Mouse (Mus musculus) ovary, postnatal 10 days (tissue): ENCODE data around the gene Mfap4.

Source experiments
- DNase-seq: peaks from one replicate; pipeline ENCODE4 v3.0.0; 2022; ENCODE audit warnings: low spot score

Gene Mfap4

DNA sequence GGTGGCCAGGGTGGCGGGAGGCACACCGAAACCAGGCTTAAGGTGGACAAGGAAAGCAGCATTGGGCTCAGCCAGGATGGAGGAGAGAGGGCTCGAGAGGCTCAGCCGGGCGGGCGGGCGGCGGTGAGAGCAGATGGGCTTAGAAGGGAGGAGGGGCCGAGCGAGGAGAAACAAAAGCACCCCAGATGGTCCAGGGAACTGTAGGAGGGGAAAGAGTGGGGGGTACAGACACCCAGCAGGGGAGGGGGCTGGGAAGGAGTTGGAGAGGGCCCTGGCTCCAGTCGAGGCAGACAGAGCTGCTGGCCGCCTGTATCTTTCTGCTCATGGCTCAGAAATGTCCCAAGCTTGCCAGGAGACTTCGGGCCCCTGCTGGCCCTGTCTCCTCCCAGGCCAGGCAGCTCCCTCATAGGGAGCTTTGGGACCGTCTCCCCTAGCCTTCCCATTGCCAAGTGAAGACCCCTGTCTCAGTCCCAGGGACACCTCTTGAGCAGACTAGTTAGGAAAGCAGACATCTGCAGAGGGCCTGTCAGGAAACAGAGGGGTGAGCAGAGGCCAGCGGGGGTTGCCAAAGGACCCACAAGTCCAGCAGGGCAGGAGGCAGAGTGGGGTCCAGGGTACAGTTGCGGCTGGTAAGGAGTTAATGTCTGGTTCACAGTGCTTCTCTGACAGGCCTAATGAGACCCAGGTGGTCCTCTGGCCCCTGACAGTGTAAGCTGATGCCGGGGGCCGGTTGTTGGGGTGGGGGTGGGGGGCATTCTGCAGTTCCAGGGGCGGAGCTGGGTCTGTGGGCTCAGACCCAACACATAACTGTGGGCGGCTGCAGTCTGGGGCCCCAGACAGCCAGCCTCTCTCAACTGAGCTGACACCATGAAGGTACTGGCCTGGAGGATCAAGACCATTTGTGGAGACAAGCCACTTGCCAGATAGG lies at the start of gene Mfap4:
Mfap4 (plus strand) TSS at position 819 of the 928 bp plus-strand sequence.
- DNase-seq: no peak

DNA sequence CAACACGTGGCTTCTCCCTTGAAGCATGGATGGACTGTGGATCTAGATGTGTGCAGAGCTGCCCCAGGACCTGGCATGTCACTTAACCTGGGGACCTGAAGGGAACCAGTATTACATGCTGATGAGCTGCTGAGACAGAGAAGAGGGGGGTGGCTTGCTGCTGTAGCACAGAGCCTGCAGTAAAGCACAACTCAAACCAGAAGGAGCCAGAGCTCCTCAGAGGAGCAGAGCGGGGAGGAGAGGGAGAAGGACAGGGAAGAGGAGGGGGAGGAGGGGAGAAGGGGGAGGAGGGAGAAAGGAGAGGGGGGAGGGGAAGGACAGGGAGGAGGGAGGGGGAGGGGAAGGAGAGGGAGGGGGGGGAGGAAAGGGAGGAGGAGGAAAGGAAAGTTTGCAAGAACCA lies 48.9 kb upstream of the Mfap4 start:
- no peak for DNase-seq

DNA sequence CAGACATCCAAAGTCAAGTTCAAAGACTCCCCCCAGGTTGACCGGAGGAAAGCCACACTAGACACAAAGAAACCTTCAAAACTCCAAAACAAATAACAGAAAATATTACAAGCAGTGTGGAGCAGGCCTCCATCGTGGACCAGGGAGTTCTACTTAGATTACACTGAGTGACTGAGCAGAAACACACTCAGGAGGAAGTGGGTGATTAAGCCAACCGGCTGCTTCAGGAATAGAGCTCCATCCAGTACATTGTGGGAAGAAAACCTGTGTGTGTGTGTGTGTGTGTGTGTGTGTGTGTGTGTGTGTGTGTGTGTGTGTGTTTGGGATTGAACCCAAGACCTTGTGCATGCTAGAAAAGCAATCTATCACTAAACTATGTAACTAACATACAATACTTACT lies 46.1 kb upstream of the Mfap4 start:
- no peak for DNase-seq

DNA sequence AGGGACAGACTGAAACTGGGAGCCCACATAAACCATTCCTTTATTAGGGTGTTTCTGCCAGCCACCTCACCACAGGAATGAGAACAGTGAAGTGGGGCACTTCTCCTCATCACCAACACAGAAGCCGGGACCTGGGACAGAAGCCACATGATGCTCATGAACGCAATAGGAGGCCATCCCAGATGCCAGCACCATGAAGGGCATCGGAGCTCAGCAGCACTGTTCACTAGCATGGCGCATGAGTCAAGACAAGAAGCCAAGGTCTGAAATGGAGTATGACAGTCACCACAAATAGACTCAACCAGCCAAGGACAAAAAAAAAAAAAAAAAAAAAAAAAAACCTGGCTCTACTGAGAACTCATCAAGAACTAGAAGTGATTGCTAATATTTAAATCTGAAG lies 44.8 kb upstream of the Mfap4 start:
- no peak for DNase-seq

DNA sequence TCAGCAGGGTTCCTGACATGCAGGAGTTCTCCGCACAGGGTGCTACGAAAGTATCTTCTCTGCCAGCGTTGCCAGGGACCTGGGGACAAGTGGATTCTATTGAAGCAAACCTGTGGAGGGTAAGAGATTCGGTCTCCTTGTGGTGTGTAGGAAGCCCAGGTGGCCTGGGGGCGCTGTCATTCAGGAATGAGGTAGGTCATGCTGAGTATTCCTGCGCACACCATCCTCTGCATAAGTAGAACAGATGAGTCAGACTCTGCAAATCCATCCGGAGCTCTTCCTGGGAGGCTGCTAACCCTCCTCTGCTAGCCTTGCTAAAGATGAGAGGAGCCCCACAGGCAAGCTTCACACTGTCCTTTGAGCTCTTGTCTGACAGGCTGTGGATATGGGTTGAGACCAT lies 43.6 kb upstream of the Mfap4 start:
- DNase-seq: no peak

DNA sequence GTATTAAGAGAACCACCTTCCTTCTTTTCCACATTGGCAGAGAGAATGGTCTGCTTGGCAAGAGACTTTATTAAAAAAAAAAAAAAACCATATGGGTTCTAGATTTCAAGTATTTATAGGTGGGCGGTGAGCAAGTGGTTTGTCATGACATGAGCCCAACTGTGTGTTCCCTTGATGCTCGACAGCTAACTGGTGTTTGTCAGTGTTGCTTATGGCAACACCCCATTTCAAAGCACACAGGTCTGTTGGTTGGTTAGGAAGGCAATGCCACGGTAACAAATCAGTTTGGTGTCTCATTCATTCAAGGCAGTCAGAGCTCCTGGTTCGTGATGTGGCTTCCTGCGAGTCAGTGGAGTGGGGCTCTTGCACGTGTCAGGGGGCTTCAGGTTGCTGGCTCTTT lies 41.4 kb upstream of the Mfap4 start:
- DNase-seq: no peak

DNA sequence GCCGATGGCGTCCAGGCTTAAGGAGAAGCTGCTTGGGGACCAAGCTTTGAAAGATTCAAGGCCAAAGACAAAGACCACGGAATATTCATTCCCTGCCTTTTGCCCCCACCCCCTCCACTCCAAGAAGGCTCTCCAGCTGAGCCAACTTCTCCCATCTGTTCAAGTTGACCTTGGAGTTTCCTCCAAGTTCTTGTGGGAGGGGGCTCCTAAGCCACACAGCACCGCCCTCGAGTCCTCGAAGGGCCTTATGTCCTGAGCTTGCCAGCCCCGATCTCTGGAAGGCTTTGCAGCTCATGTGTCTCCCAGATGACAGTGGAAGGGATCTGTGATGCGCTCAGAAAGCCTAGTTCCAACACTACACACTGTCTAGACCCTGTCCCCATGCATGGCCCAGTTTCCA lies 37.9 kb upstream of the Mfap4 start:
- no peak for DNase-seq

DNA sequence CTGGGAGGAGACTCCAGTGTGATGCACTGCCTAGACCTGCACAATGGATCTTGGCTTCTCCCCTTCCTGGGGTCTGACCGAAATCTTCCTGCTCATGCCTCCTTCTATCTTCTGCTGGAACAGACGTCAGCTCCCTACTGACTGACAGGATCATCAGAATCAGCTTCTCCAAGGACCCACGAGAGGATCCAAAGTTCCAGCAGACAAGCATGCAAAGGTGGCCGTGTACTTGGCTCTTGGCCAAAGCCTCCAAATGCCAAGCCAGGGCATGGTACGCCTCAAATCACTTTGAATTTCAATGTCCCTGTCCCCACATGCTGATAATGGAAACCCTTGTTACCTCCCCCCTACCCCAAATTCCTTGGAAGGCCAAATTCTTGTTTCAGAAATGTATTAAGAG lies 37.2 kb upstream of the Mfap4 start:
- no peak for DNase-seq

DNA sequence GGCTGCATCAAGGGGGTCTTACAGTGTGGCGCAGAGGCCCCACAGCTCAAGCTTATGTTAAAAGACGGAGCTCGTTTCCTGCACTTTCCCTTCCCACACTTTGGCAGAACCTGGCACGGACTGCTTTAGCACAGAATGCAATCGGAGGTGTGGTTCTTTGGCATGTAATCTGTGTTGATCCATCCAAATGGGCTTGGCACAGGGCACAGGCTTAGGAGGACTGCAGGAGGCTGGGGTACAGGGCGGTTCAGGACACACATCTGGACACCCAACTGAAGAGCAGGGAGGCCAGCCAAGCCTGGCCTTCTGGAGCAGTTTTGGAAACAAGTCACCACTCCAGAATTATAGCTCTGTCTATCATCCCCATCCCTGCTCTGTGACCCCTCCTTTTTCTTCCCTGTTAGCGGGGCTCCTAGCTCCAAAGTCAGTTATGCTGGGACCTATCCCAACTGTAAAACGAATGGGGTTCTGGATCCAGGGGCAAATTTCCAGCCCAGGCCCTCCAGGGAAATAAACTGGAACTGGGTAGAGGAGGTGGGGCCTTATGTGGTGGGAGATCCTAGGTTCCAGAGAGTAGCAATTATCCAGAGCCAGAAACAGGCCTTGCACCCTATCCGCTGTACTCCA lies 36.5 kb upstream of the Mfap4 start:
- no peak for DNase-seq

DNA sequence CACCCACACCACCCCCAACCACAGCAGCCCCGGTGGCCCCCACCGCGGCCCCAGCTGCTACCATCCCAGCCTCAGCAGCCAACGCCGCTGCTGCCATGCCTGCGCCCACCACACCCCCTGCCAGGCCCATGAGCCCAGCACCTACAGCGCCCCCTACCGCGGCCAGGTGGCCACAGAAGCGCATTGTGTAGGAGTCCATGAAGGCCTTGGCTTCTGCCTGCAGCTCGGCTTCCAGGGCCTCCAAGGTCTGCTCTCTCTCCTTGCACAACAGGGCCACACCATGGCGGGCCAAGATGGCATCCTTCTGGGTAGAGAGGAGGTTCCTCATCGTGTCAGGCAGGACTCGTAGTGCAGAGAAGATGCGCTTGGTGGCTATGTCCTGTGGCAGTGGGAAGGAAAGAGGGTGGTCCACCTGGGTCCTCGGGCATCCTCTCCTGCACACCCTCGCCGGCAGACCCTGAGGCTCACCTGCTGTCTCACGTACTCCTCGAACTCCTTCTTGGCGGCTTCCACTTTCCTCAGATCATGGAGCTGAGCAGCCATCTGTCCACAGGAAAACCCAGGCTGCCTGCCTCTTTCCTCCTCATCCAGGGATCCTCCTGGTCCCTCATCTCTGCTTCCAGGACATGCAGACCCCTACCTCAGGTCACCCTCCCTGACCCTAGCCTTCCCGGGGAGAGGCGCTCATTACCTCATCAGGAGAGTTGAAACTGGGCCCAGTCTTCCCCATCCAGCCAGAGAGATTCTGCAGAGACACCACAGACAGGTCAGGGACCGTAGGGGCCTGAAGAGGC lies 35.5 kb upstream of the Mfap4 start:
- no peak for DNase-seq

DNA sequence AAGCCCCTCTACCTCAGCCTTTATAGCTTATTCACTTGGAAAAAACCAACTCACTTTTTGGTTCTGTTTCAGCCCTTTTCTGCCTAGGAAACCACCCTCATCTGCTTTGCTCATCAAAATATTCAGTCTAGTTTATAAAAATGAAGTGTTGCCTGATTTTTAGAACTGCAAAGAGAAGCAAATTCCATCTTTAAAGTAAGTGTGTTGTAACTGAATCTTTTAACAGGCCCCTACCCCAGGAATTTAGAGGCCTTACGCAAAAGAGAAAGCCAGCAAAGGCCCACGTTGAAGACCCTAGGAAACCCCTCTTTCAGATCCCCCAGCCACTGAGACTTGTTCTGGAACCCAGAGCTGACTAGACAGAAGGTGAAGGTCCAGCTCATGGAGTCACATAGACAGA lies 21.2 kb upstream of the Mfap4 start:
- no peak for DNase-seq

DNA sequence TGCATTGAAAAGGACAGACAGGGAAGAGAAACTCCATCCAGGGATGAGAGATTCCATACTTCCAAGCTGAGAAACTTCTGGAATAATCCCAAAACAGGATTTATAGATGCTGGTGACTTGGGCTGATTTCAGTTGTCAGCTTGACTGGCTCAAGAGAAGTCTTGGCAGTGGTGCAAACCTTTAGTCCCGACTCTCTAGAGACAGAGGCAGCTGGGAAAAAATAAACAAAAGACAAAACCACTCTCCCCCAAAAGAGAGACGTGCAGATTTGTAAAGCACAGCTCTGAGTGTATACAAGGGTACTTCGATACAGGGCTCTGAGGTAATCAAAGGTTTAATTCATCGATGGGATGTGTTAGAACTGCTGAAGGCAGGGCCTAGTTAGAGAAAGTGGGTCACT lies 19.8 kb upstream of the Mfap4 start:
- no peak for DNase-seq

DNA sequence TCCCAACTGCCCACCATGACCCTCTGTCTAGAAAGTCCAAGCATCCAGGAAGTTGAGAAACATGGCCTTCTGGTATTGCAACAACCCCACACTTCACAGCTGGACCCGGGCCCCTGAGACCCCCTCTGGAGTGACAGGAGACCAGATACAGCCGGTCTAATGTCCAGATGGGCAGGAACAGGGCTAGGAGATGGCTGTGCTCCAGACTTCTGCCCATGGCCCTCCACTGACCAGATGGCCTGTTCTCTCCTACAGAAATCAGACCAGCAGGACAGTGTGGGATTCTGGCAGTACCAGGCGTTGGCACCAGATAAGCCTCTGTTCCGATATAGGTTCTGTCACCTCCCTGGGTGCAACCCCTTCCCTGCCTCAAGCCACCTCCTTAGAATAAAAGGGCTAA lies 16.7 kb upstream of the Mfap4 start:
- DNase-seq: no peak

DNA sequence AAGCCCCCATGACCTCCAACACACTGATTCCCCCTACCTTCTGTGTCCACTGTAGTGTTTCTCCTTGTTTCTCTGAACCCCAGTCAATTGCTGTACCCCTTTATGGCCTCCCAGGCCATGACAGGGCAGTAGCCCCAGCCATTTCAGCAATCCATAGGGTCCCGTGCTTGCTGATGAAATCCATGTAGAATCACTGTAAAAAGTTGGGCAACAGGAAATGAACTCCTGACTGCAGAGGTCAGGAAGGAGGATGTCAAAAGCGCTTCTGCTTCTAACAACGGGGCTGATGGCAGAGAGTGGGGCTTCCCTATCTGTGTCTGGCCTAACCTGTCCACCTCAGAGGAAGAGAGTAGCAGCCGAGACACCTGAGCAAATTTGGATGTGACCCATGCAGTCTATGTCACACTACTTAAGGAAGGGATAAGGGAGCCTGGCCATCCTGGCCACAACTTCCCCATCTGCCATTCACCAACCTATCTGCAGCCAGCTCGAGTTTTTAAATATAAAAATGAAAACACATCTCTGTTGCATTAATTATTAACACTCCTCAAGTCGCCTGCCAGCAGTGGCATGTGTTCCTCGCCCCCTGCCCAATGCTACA lies 15.8 kb upstream of the Mfap4 start:
- no peak for DNase-seq

DNA sequence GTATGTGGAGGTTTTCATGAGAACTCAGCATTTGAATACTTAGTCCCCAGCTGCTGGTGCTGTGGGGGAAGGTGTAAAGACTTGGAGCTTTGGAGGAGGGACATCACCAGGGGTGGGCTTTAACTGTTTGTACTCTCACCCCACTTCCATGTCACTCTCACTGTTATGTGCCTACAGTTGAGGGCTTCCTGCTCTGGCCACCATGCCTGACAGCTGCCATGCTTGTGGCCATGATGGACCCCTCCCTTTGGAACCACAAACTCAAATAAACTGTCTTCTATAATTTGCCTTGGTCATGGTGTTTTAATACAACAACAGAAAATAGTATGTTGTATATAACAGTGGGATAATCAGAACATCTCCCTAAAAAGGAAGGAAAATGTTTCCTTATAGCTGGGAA lies 14.4 kb upstream of the Mfap4 start:
- no peak for DNase-seq

DNA sequence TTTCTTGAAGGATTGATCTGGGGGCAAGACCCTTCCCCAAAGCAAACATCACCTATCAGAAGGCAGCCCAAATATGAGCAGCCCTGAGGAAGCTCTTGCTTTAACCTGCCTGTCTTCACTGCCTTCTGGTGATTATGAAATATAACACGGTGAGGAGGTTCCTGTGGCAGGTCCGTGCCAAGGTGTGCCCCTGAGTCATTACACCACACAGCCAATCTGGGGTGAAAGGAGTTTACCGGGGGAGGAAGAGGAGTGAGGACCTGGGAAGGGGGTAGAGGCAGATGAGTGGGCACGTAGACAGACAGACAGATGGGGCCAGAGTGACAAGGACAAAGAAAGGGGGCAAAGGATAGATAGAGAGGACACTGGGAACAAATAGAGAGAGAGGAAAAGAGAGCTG lies 11.6 kb upstream of the Mfap4 start:
- DNase-seq: no peak

DNA sequence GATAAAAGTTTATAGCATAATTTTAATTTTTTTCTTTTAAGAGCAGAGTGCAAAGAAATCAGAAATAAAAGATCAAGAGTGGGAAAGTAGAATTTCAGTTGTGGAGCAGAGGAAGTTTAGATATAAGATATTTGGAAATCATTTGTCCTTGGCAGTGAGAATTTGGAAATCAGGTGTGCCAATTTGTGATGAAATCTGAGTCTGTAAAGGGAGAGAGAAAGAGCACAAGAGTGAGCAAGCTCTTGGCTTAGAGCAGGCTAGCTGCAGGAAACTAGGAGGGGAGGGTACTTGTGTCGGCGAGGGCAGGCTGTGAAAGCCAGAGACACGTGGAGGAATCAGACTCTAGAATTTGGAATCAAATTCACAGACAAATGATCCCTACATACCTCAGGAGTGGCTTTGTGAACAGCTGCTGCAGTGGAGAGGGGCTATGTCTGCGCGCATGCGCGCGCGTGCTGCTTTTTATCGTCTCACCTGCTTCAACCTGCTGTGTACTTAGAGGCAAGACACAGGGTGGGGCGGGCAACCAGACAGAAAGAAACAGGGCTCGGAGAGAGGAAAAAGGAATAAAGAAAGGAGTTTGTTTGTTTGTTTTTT lies 8.3 kb upstream of the Mfap4 start:
- DNase-seq: no peak

DNA sequence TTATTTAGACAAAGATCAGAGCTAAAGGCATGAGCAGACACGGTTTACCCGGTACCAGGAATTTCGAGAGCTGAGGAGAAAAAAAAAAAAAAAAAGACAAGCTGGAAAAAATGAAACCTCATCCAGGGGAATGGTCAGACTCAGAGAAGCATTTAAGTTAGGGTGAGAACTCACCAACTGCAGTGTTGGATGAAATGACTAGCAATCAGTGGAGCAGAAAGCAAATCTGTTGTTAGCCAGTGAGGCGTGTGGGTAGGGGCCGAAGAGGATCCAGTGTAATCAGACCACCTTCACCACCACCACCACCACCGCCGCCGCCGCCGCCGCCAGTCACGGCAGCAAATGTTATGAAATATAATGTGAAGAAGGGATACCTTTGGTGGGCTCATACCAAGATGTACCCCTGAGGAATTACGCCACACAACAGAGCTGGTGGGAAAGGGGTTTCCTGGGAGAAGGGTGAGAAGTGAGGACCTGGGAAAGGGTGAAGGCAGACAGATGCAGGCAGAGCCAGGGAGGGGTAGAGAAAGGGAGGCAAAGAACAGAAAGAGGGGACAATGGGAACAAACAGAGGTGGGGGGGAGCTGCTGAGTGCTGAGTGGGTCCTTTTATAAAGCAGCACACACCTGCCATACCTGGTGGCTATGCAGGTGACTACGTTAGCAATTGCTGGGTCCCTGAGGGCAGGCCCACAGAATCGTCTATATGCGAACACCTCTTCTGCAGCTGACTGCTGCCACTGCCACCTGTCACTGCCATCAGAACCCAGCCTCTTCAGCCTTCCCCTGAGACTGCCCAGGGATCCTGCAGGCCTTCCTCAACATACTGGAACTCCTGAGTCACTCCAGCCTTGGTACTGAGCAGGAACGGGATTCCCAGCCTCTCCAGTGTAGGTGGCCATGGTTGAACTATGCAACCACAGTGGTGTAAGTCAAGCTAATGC lies 7.4 kb upstream of the Mfap4 start:
- no peak for DNase-seq

DNA sequence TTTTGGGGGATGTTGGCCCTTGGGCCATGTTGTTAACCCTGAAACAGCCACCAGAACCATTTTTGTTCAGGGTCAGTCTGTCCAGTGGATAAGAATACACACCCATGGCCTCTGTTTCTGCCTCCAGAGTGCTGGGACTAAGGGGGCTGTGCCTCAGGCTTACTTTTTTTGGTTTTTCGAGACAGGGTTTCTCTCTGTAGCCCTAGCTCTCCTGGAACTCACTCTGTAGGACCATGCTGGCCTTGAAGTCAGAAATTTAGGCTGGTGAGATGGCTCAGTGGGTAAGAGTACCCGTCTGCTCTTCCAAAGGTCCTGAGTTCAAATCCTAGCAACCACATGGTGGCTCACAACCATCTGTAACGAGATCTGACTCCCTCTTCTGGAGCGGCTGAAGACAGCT lies 6.4 kb upstream of the Mfap4 start:
- DNase-seq: no peak

DNA sequence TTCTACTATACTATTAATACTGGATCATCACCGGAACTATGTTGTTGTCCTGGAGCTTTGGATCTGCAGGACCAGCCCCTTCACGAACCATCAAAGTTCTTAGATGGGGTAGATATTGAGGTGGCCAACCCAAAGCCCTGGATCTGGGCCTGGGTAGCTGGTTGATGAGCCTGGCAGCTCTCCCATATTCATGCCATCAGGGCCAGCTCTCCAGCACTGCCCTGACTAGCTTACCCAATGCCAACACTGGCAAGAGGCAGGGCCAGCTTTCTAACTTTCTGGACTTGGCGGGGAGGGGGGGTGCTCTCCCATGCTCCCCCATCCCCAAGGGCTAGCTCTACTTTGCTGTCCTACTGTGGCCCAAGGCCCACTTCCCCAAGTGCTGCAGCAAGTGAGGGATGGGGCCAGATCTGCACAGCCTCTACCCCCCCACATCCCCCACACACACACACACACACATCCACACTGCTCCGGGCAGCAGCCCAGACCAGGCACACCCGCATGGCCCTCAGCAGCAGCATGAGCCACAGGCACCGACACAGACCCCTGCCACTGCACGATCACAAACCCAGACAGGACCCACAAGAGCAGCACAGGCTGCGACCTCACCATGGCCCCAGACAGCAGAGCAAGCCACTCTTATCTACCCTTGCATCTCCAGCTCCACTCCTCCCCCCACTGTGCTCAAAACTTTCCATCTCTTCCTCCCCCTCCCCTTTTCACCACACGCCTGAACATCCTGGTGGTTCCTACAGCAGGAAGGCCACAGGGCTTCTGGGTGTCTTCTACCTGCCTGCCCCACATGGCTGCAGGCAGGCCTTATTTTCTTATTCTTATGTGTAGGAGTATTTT lies 3.8 kb upstream of the Mfap4 start:
- no peak for DNase-seq
